Comparison of ENCODE assay signal across 17 mouse cellular contexts in the genomic region with DNA sequence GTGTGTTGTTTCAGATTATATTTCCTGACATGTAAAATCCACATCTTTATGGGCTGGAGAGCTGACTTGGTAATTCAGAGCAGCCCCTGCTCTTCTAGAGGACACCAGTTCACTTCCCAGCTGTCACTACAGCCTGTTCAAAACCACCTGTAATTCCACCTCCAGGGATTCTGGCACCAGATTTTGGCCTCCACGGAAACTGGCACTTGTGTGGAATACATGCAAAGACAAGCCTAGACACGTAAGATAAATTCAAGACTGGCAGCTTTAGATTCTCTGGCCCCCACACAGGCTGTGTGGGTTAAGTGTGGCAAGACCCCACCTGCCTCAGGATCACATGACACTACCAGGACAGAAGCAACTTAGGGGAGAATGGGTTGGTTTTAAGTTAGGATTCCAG. TPM values are rescaled to one million over a fixed set of nuclear protein-coding genes. Genes with fewer than 3 reads are reported as not detected.
"Had no signal": no experiment of that assay in that cellular context is flagged by ENCODE, and none has a peak within 500 bp of the region (broad histone marks: within the 10 kb centered on the region; RNA-seq: fewer than 3 reads in every experiment).

No protein-coding gene starts in this region.

- DNase-seq: gastrocnemius, postnatal 14 days; gastrocnemius, postnatal 36 days; heart, adult 18-20 months; heart, postnatal 10 days; heart, postnatal 36 days; kidney, adult 11 months; kidney, adult 2 months; kidney, adult 9 months; kidney, postnatal 14 days; kidney, postnatal 36 days; layer of hippocampus, adult 9-11 months; layer of hippocampus, postnatal 36 days; left cerebral cortex, postnatal 4 days had no signal

RNA-seq across cellular contexts. Expression of gene Otx2, which starts 42.1 kb away (rescaled TPM):
- total RNA-seq: gastrocnemius, adult 18-20 months; gastrocnemius, adult 8-10 months; gastrocnemius, postnatal 14 days; gastrocnemius, postnatal 36 days; heart, adult 18-20 months; heart, postnatal 10 days; heart, postnatal 36 days; hematopoietic stem cell, adult 5-6 weeks; liver, adult 2 months had no signal
